Mouse (Mus musculus) forebrain, embryonic 14.5 days (tissue): ENCODE data around the gene Tmem151a. TPM values are rescaled to one million over a fixed set of nuclear protein-coding genes. Genes with fewer than 3 reads are reported as not detected.

Experiments used
- ATAC-seq: fragments of 200-750 bp; cut with Nextera tagmentation; 2 replicates; pipeline ENCODE4 v1.8.0; 2017; ENCODE audit warnings: mild to moderate bottlenecking, moderate library complexity
- DNase-seq: peaks from one replicate; pipeline ENCODE4 v3.0.0-alpha.2; 2015; ENCODE audit warnings: low spot score
- H3K27ac ChIP-seq: fragments of 300-500 bp; sonication (generic); 2 replicates; pipeline ENCODE4 v1.5.1; 2014; ENCODE audit warnings: low read depth, mild to moderate bottlenecking, control low read depth, low read length, moderate library complexity
- H3K27me3 ChIP-seq: fragments of 300-500 bp; sonication (generic); replicated peaks from 2 replicates; pipeline ENCODE4 v1.6.1; 2014; ENCODE audit warnings: low read length, control low read depth, mixed read lengths; ENCODE audit not compliant: control insufficient read depth, insufficient read depth
- H3K36me3 ChIP-seq: fragments of 300-500 bp; sonication (generic); 2 replicates; pipeline ENCODE4 v1.6.1; 2014; ENCODE audit warnings: low read length, control low read depth; ENCODE audit not compliant: control insufficient read depth, insufficient read depth
- H3K4me1 ChIP-seq: fragments of 300-500 bp; sonication (generic); 2 replicates; pipeline ENCODE4 v1.6.1; 2014; ENCODE audit warnings: antibody characterized with exemption, low read length, control low read depth; ENCODE audit not compliant: control insufficient read depth, insufficient read depth
- H3K4me2 ChIP-seq: fragments of 300-500 bp; sonication (generic); 2 replicates; pipeline ENCODE4 v1.6.1; 2014; ENCODE audit warnings: mild to moderate bottlenecking, control low read depth, low read length
- H3K4me3 ChIP-seq: fragments of 300-500 bp; sonication (generic); 2 replicates; pipeline ENCODE4 v1.5.1; 2014; ENCODE audit warnings: low read depth, low read length, control low read depth
- H3K9ac ChIP-seq: fragments of 300-500 bp; sonication (generic); 2 replicates; pipeline ENCODE4 v1.6.1; 2014; ENCODE audit warnings: mild to moderate bottlenecking, low read length, control low read depth, moderate library complexity
- H3K9me3 ChIP-seq: fragments of 300-500 bp; sonication (generic); replicated peaks from 2 replicates; pipeline ENCODE4 v1.6.1; 2016; ENCODE audit warnings: low read length, control low read depth, mixed read lengths; ENCODE audit not compliant: control insufficient read depth
- WGBS: fragments of 180-500 bp; shearing (Covaris S2); extraction: QIAGEN DNeasy Blood & Tissue Kit; methylation state at CpG from one replicate; pipeline ENCODE4 v1.1.7; 2014; 5-methylcytosine and 5-hydroxymethylcytosine counted together
- polyA plus RNA-seq: library from polyadenylated mRNA; unstranded; fragments of >200 nt; fragmentation: Nextera tagmentation; extraction: Ambion mirVana; gene quantifications from 2 replicates; pipeline ENCODE4 v1.2.1, GENCODE M21; 2014

The Tmem151a gene
- polyA plus RNA-seq, 1 experiment from 2014 or later: 5.4 TPM

DNA sequence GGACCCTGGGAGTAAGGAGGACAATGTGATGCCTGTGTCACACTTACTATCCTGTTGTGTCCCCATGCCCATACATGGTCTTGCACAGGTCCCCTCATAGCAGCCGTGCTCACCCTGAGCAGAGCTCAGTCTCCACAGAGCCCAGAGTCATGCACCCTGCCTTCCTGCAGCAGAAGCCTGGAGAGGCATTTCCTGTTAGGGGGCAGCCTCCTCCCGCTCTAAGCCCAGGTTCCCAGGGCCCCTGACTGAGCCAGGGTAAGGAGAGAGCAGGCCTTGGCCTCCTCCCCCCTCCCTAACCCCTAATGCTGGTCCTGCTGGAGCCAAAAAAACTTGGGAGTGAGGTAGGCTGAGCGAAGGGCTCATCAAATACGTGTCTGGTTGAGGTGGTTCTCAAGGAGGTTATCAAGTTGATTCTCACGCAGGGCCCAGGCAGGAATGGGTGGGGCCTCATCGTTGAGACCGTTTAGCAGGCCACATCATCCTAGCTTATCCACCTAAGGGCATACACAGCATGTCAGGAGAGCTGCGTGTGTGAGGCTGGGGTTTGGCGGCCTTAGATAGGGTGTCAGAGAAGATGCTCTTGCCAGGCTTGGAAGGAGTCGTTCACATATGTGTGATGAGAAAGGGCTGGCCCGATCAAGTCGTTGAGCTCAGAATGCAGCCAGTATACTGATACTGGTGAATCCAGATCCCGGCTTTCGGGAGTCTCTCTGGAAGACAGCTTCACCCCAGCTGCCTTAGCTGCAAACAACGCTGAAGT, 18.1 kb downstream of the Tmem151a start:
- Histone ChIP-seq H3K36me3 (no peaks in the 10 kb centered on the region), H3K27ac (no peak overlapping the region), H3K9ac (peak overlapping the region; percentile 68; the same call in 1 of the 2 replicates), H3K4me2 (peak overlapping the region; percentile 86), H3K4me1 (peaks cover 22% of the 10 kb centered on the region), H3K9me3 (no peaks in the 10 kb centered on the region), H3K4me3 (peak overlapping the region; percentile 36), H3K27me3 (peaks cover 15% of the 10 kb centered on the region)
- no peak for DNase-seq
- ATAC-seq: no peak
- WGBS: 14% methylated on average over 15 of the region's 15 CpGs

- Histone ChIP-seq H3K9me3 (no peaks in the 10 kb centered on the region), H3K4me2 (no peak overlapping the region), H3K9ac (no peak overlapping the region), H3K27me3 (peaks cover 15% of the 10 kb centered on the region), H3K36me3 (no peaks in the 10 kb centered on the region), H3K4me1 (peaks cover 14% of the 10 kb centered on the region; the same call in 1 of the 2 replicates), H3K27ac (no peak overlapping the region), H3K4me3 (no peak overlapping the region)
- ATAC-seq (no peak), DNase-seq (no peak)
- WGBS: 75% methylated on average over 7 of the region's 7 CpGs
Observed at GRCm38 (mm10) chr19:5065104-5065503, 20.2 kb downstream of the Tmem151a start.

GRCm38 (mm10) chr19:5062446-5062845, 22.9 kb downstream of the Tmem151a start:
- Histone ChIP-seq H3K27me3 (0 out of 2 replicates have a peak, but pooled peaks cover 4% of the 10 kb centered on the region), H3K27ac (no peak overlapping the region), H3K9ac (no peak overlapping the region), H3K4me3 (no peak overlapping the region), H3K4me2 (no peak overlapping the region), H3K36me3 (no peaks in the 10 kb centered on the region), H3K9me3 (no peaks in the 10 kb centered on the region), H3K4me1 (peaks cover 8% of the 10 kb centered on the region; the same call in 1 of the 2 replicates)
- WGBS: 86% methylated on average over 6 of the region's 6 CpGs
- ATAC-seq: no peak
- DNase-seq: no peak

DNA sequence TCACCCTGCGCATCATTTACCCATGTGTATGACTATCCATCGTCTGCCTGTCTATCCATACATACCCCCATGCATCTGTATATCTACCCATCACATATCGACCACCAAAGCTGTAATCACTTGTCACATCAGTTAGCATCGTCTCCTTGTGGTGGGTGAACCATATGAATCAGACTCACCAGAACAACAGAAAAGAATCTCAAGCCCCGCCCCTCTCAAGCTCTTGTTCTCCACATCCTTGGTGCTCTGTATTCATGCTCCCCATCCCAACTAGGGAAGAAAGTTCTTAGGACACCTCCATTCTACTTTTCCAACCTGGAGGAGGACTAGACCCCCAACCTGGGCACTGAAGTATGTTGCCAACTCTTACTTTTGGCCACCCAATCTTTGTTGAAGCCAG, 23.3 kb downstream of the Tmem151a start:
- no peak for ATAC-seq
- H3K27me3 ChIP-seq: 0 out of 2 replicates have a peak, but pooled peaks cover 3% of the 10 kb centered on the region
- no peak overlapping the region for H3K9ac ChIP-seq
- no peak overlapping the region for H3K4me3 ChIP-seq
- peaks cover 6% of the 10 kb centered on the region; the same call in 1 of the 2 replicates for H3K4me1 ChIP-seq
- no peaks in the 10 kb centered on the region for H3K9me3 ChIP-seq
- WGBS: 83% methylated on average over 5 of the region's 5 CpGs
- no peaks in the 10 kb centered on the region for H3K36me3 ChIP-seq
- no peak overlapping the region for H3K4me2 ChIP-seq
- H3K27ac ChIP-seq: no peak overlapping the region
- DNase-seq: no peak

- peak; percentile 33 for DNase-seq
- Histone ChIP-seq H3K4me2 (no peak overlapping the region), H3K36me3 (no peaks in the 10 kb centered on the region), H3K4me1 (peaks cover 6% of the 10 kb centered on the region; the same call in 1 of the 2 replicates), H3K27me3 (no peaks in the 10 kb centered on the region), H3K4me3 (no peak overlapping the region), H3K9ac (no peak overlapping the region), H3K9me3 (no peaks in the 10 kb centered on the region), H3K27ac (0 out of 2 replicates have a peak overlapping the region, but pooled peaks have one; percentile 9)
- 39% methylated on average over 5 of the region's 5 CpGs for WGBS
- no peak for ATAC-seq
Observed at GRCm38 (mm10) chr19:5060365-5061330, 24.7 kb downstream of the Tmem151a start.

DNA sequence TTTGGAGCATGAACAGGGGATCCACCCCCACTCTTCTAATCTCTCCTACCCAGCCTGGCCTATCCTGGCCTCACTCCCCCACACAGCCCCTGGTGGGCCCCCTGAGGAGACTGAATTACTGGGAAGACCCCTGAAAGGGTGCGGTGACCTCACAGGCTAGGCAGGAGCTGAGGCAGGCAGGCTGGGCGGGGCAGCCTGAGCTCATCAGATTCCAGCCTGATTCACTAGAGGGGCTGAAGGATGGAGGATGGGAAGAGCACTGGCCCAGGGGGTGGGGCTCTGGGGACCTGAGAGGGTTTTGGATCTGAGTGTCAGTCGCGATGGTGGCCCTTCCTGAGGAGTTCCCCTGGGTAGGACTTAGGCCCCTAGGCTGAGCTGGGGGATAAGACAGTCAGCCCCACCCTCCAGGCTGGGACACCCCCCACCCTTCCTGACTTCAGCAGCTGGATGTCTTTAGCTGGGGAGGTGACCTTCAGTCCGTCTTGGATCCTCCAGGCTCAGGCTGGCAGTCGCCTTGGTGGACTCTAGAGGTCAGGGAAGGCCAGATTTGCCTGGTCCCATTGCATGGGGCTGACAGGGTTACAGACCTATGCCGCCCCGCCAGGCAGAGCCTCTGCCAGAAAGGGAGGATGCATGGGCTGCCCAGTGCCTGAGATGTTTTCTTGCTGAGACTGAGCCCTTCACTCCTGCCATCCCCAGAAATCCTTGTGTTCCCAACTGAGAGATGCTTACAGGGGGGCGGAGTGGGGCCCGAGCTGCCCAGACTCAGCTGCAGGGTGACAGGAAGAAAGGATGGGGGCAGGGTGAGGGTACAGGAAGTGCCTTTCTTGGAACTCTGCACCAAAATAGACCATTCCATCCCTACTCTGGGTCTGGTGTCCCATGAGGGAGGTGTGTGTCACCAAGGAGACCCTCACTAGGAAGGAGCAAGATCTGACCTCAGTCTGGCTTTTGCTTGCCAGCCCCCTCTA, 26.2 kb downstream of the Tmem151a start:
- ATAC-seq: no peak
- peak overlapping the region; percentile 29; the same call in 1 of the 2 replicates for H3K9ac ChIP-seq

DNA sequence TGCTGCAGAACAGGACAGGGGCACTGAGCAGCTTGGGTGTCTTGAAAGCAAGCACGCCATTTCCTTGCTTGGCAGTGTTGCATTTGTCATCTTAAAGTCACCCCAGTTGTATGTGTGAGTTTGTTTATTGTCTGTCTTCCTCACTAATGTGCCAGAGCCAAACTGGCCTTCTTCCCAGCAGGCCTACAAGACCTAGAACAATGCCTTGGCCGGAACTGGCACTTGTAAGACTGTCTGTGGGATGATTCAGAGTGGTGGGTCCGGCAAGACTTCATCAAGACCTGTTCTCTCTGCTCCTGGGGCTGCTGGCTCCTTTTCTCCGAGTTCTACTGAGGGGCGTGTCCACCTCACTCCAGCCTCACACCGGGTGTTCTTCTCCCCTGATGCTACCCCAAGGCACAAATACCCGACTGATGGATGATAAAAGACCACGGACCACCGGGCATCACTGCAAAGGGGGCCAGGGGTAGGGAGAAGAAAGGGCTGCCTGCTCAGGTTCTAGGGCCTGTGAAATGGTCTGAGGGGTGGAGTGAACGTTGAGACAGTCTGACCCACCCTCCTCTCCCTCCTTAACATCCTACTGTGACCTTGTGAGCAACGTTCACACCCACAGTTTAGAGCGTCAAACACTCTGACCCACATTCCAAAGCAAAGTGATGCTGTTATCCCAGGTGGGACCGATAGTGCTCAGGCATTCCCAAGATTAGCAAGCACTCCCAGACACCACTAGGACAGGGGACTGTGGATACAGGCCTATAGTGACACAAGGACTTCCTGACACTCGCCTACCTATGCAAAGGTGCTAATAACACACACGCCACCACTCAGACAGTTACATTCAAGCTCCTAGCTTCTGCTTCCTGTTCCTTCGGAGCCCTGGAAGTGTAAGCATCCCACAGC, 27.2 kb downstream of the Tmem151a start:
- Histone ChIP-seq H3K4me3 (no peak overlapping the region), H3K9ac (no peak overlapping the region), H3K4me2 (no peak overlapping the region), H3K27ac (no peak overlapping the region), H3K27me3 (peaks cover 6% of the 10 kb centered on the region; the same call in 1 of the 2 replicates), H3K9me3 (no peaks in the 10 kb centered on the region), H3K36me3 (no peaks in the 10 kb centered on the region), H3K4me1 (peaks cover 6% of the 10 kb centered on the region; the same call in 1 of the 2 replicates)
- DNase-seq (no peak), ATAC-seq (no peak)
- WGBS: 28% methylated on average over 16 of the region's 16 CpGs

More for the DNA sequence above, 26.2 kb downstream of the Tmem151a start:
- Histone ChIP-seq H3K4me3 (no peak overlapping the region), H3K36me3 (no peaks in the 10 kb centered on the region), H3K9me3 (no peaks in the 10 kb centered on the region), H3K4me2 (no peak overlapping the region), H3K4me1 (peaks cover 6% of the 10 kb centered on the region; the same call in 1 of the 2 replicates), H3K27ac (no peak overlapping the region), H3K27me3 (no peaks in the 10 kb centered on the region)
- 18% methylated on average over 10 of the region's 10 CpGs for WGBS
- no peak for DNase-seq
